Mouse (Mus musculus) kidney, postnatal 0 days (tissue): ENCODE measurements around the gene Rps6ka4. TPM values are rescaled to one million over a fixed set of nuclear protein-coding genes. Genes with fewer than 3 reads are reported as not detected.

Experiments
- ATAC-seq: fragments of 200-750 bp; cut with Nextera tagmentation; replicated peaks from 2 replicates; pipeline ENCODE4 v1.8.0; 2017; ENCODE audit warnings: low read depth, moderate number of reproducible peaks, moderate TSS enrichment, moderate library complexity; ENCODE audit not compliant: low FRiP score
- DNase-seq: peaks from one replicate; pipeline ENCODE4 v3.0.0-alpha.2; 2016; ENCODE audit warnings: low spot score
- H3K27ac ChIP-seq: fragments of 300-500 bp; sonication (generic); 2 replicates; pipeline ENCODE4 v1.5.1; 2014; ENCODE audit warnings: mild to moderate bottlenecking
- H3K27me3 ChIP-seq: fragments of 300-500 bp; sonication (generic); 2 replicates; pipeline ENCODE4 v1.6.1; 2014; ENCODE audit warnings: low read length, mixed read lengths; ENCODE audit not compliant: insufficient read depth
- H3K36me3 ChIP-seq: fragments of 300-500 bp; sonication (generic); 2 replicates; pipeline ENCODE4 v1.6.1; 2014; ENCODE audit warnings: low read length, mixed read lengths; ENCODE audit not compliant: insufficient read depth
- H3K4me1 ChIP-seq: fragments of 300-500 bp; sonication (generic); replicated peaks from 2 replicates; pipeline ENCODE4 v1.6.1; 2014; ENCODE audit warnings: antibody characterized with exemption, low read length, mixed read lengths; ENCODE audit not compliant: insufficient read depth
- H3K4me2 ChIP-seq: fragments of 300-500 bp; sonication (generic); 2 replicates; pipeline ENCODE4 v1.6.1; 2014; ENCODE audit warnings: mild to moderate bottlenecking, low read length, moderate library complexity, mixed read lengths
- H3K4me3 ChIP-seq: fragments of 300-500 bp; sonication (generic); replicated peaks from 2 replicates; pipeline ENCODE4 v1.5.1; 2014; ENCODE audit warnings: low read depth, low read length
- H3K9ac ChIP-seq: fragments of 300-500 bp; sonication (generic); 2 replicates; pipeline ENCODE4 v1.6.1; 2014; ENCODE audit warnings: low read depth, low read length
- H3K9me3 ChIP-seq: fragments of 300-500 bp; sonication (generic); replicated peaks from 2 replicates; pipeline ENCODE4 v1.6.1; 2016; ENCODE audit warnings: low read length, inconsistent platforms, mixed read lengths
- CTCF ChIP-seq: IDR thresholded peaks from 2 replicates; pipeline ENCODE4 v1.5.1; 2016; ENCODE audit warnings: antibody characterized with exemption, low read depth, mild to moderate bottlenecking, moderate library complexity
- WGBS: fragments of 180-500 bp; shearing (Covaris S2); extraction: QIAGEN DNeasy Blood & Tissue Kit; methylation state at CpG from one replicate; pipeline ENCODE4 v1.1.7; 2014; 5-methylcytosine and 5-hydroxymethylcytosine counted together
- polyA plus RNA-seq: library from polyadenylated mRNA; unstranded; fragments of >200 nt; fragmentation: Nextera tagmentation; extraction: Ambion mirVana; gene quantifications from 2 replicates; pipeline ENCODE4 v1.2.1, GENCODE M21; 2015

Rps6ka4 gene
- polyA plus RNA-seq, 1 experiment from 2014 or later, result 19.6 TPM

DNA sequence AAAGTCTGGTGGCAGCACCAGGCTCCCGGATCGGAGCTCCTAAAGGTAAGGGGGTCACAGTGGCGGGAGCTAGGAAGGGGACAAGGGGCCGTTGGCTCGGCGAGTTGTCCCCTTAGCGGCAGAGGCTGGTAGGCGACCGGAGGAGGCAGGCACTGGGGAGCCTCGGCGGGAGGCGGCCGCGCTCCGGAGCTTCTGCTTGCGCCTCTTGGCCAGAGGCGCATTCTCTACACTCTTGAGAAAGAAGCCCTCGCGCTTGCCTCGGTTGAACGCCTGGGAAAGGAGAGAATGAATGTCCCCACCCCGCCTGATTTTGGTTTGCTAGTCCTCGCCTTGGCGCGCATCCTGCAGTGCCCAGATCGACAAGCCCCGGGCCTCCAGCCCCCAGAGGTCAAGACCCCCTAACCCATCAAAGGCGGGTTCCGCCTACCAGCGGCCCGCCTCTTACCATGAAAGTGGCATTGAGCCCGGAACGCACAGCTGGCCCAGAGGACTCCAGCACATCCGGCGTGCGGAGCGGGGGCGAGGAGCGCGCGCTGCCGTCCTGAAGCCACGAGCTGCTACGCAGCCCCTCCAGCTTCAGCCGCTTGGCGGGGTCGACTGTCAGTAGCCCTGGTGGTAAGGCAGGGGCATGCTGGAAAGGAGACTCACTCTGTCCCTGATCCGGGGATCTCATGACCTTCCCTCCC lies 10.4 kb downstream of the Rps6ka4 start:
- peaks cover 13% of the 10 kb centered on the region for H3K36me3 ChIP-seq
- WGBS, result 22% methylated on average over 48 of the region's 48 CpGs
- ATAC-seq (no peak), DNase-seq (peak; percentile 47)
- no peak overlapping the region for H3K9ac ChIP-seq
- no peak for TF ChIP-seq CTCF
- no peak overlapping the region; the same call in 1 of the 2 replicates for H3K4me3 ChIP-seq
- H3K4me1 ChIP-seq, result peaks cover 10% of the 10 kb centered on the region; the same call in 1 of the 2 replicates
- H3K9me3 ChIP-seq, result no peaks in the 10 kb centered on the region
- H3K27ac ChIP-seq, result no peak overlapping the region
- H3K27me3 ChIP-seq, result peaks cover 9% of the 10 kb centered on the region
- H3K4me2 ChIP-seq, result peak overlapping the region; percentile 43

- Histone ChIP-seq H3K36me3 (peaks cover 13% of the 10 kb centered on the region), H3K4me1 (peaks cover 10% of the 10 kb centered on the region; the same call in 1 of the 2 replicates), H3K27me3 (peaks cover 9% of the 10 kb centered on the region), H3K4me3 (no peak overlapping the region), H3K4me2 (no peak overlapping the region), H3K27ac (no peak overlapping the region), H3K9me3 (no peaks in the 10 kb centered on the region), H3K9ac (no peak overlapping the region)
- TF ChIP-seq CTCF, result peak; percentile 44
- WGBS, result 36% methylated on average over 3 of the region's 3 CpGs
- ATAC-seq (no peak), DNase-seq (peak; percentile 48)
Measured at GRCm38 (mm10) chr19:6829069-6829468, 11.4 kb downstream of the Rps6ka4 start.

GRCm38 (mm10) chr19:6826601-6827000 lies 13.8 kb downstream of the Rps6ka4 start:
- Histone ChIP-seq H3K4me3 (no peak overlapping the region), H3K27ac (no peak overlapping the region), H3K4me1 (peaks cover 10% of the 10 kb centered on the region; the same call in 1 of the 2 replicates), H3K9me3 (no peaks in the 10 kb centered on the region), H3K27me3 (peaks cover 3% of the 10 kb centered on the region), H3K36me3 (peaks cover 7% of the 10 kb centered on the region; the same call in 1 of the 2 replicates), H3K4me2 (no peak overlapping the region), H3K9ac (no peak overlapping the region)
- TF ChIP-seq CTCF, result no peak
- DNase-seq (no peak), ATAC-seq (no peak)
- 75% methylated on average over 3 of the region's 3 CpGs for WGBS

DNA sequence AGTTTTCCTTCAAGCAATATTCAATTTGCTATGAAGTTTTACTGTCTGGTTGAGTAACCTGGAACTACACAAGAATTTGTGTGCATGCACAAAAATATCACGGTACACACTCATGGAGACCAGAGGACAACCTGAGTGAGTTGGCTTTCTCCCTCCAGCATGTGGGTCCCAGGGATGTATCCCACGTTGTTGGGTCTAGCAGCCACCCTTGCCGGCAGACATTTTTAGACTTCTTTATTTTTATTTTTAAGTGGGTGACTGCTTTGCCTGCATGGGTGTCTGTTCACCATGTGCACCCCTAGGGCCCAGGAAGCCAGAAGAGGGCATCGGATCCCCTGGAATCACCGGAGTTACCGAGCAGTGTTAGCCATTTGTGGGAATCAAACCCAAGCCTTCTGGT lies 15.1 kb downstream of the Rps6ka4 start:
- H3K4me3 ChIP-seq, result no peak overlapping the region
- no peaks in the 10 kb centered on the region for H3K9me3 ChIP-seq
- no peak for DNase-seq
- H3K4me2 ChIP-seq, result no peak overlapping the region
- no peak overlapping the region for H3K9ac ChIP-seq
- peaks cover 4% of the 10 kb centered on the region; the same call in 1 of the 2 replicates for H3K4me1 ChIP-seq
- H3K27me3 ChIP-seq, result no peaks in the 10 kb centered on the region
- H3K27ac ChIP-seq, result no peak overlapping the region
- ATAC-seq, result no peak
- H3K36me3 ChIP-seq, result no peaks in the 10 kb centered on the region
- 83% methylated on average over 6 of the region's 6 CpGs for WGBS
- no peak for TF ChIP-seq CTCF

DNA sequence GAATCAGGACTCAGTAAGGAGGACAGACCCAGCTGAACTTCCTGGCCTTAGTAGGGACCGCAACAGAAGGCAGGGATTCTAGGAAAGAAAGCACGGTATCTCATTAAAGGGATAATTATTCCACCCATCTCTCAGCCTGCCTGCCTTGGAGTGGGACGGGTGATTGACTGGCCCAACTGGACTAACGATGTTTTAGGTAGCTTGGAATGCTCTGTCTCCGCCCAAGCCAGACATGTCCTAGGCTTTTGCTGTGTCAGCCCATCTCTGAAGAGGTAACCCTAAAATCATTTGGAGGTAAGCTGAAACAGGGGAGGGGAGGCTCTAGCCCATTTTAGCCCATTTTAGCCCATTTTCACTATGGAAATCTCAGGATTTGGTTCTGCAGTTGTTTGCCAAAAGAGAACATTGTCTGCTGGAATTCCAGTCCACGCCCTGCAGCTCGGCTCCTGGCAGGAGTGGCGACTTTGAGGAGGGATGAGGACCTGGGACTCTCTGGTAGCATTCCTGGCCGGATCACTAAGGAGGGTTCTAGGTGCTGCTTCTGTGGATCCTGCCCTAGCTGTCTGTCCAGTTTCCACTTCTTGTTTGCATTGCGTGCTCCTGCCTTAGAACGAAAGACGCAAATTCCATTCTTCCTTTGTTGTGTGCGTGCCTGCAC lies 19.8 kb downstream of the Rps6ka4 start:
- Histone ChIP-seq H3K9me3 (no peaks in the 10 kb centered on the region), H3K4me1 (no peaks in the 10 kb centered on the region), H3K4me2 (no peak overlapping the region), H3K27me3 (no peaks in the 10 kb centered on the region), H3K27ac (no peak overlapping the region), H3K4me3 (no peak overlapping the region), H3K9ac (no peak overlapping the region), H3K36me3 (no peaks in the 10 kb centered on the region)
- 88% methylated on average over 13 of the region's 13 CpGs for WGBS
- DNase-seq, result no peak
- no peak for ATAC-seq
- TF ChIP-seq CTCF, result no peak

- H3K36me3 ChIP-seq, result no peaks in the 10 kb centered on the region
- no peak for TF ChIP-seq CTCF
- no peaks in the 10 kb centered on the region for H3K27me3 ChIP-seq
- no peak overlapping the region for H3K4me2 ChIP-seq
- no peaks in the 10 kb centered on the region; the same call in 1 of the 2 replicates for H3K9me3 ChIP-seq
- H3K27ac ChIP-seq, result no peak overlapping the region
- no peak overlapping the region for H3K9ac ChIP-seq
- WGBS, result 38% methylated on average over 10 of the region's 10 CpGs
- H3K4me1 ChIP-seq, result no peaks in the 10 kb centered on the region
- ATAC-seq (no peak), DNase-seq (peak; percentile 17)
- no peak overlapping the region for H3K4me3 ChIP-seq
Measured at GRCm38 (mm10) chr19:6819143-6819827, 21.2 kb downstream of the Rps6ka4 start.
